Mouse (Mus musculus) brain, embryonic 14.5 days (tissue): ENCODE results near the gene 9130213A22Rik.

Source experiments
- CTCF ChIP-seq: fragments of 200-500 bp; IDR thresholded peaks from 2 replicates; pipeline ENCODE4 v1.5.1; 2012; ENCODE audit warnings: inconsistent platforms, mild to moderate bottlenecking, moderate library complexity, borderline replicate concordance; ENCODE audit not compliant: insufficient read depth, insufficient read length; ENCODE audit errors: extremely low read depth
- POLR2A ChIP-seq: fragments of 200-500 bp; IDR thresholded peaks from 2 replicates; pipeline ENCODE4 v1.6.1; 2012; ENCODE audit warnings: mild to moderate bottlenecking, inconsistent platforms, borderline replicate concordance; ENCODE audit not compliant: poor library complexity, insufficient read depth, insufficient read length, severe bottlenecking; ENCODE audit errors: extremely low read depth

DNA sequence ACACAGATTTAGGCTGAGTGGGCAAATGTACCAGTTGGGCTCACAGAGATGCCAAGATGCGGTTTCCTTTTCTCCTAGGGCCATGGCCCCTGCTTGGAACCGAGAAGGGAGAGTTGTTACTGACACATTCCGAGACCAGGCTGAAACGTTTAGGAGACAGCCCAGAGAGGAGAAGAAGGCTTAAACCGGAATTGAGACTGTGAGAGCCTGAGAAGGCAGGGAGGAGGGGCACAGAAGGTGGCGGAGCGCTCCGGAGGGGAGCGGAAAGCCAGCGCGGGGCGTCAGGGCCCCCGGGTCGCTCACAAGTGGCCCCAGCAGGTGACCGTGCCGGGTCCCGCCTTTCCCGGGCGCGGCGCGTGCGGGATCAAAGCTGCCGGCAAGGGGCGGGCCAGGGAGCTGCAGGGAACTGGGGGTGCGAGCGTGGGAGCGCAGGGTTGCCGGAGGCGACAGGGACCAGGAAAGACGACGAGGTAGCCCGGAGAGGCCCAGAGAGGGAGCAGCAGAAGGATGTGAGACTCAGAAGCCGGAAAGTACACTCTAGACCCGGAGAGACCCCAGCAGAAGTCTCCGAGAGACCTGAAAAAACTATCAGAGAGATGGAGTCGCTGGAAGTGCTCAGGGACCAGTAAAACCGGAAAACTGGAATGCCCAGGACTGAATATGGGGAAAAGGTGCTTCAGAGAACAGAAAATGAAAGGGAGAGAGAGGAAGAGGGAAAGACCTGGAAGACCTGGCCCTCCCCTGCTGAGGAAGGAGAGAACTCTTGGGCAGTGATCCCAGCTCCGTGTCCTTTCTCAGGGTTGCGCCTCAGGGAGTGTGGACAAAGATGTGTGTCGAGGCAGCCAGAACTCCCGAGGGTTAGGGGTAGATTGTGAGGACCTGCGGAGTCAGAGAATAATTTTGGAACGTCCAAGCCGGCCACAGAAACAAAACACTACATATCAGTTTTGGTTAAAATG lies 4.4 kb downstream of the 9130213A22Rik start:
- TF ChIP-seq CTCF (no peak), POLR2A (no peak)
